Mouse (Mus musculus): Measurements from ENCODE around the gene 1700034J05Rik. TPM values are rescaled to one million over a fixed set of nuclear protein-coding genes. Genes with fewer than 3 reads are reported as not detected.

1700034J05Rik gene
- polyA plus RNA-seq, 1 experiment = not detected

- Histone ChIP-seq H3K4me3 (ENCODE audit: insufficient read depth, low read length) (no peak overlapping the region), H3K4me1 (ENCODE audit: control insufficient read depth, insufficient read depth, low read length) (peaks cover 41% of the 10 kb centered on the region), H3K27ac (ENCODE audit: insufficient read depth, low read depth, low read length) (no peak overlapping the region)
- TF ChIP-seq POLR2A (IDR thresholded peaks at IDR 0.05; ENCODE audit: borderline replicate concordance, low read depth, low read length) = no peak
- TF ChIP-seq CTCF (IDR thresholded peaks at IDR 0.05; ENCODE audit: low read depth, low read length) = no peak
These were observed 15.2 kb downstream of the 1700034J05Rik start for GRCm38 (mm10) chr6:146939026-146939425.

GRCm38 (mm10) chr6:146935957-146936356 lies 18.3 kb downstream of the 1700034J05Rik start:
- TF ChIP-seq POLR2A (IDR thresholded peaks at IDR 0.05; ENCODE audit: borderline replicate concordance, low read depth, low read length) (no peak), CTCF (IDR thresholded peaks at IDR 0.05; ENCODE audit: low read depth, low read length) (no peak)
- Histone ChIP-seq H3K4me3 (ENCODE audit: insufficient read depth, low read length) (no peak overlapping the region), H3K4me1 (ENCODE audit: control insufficient read depth, insufficient read depth, low read length) (peaks cover 37% of the 10 kb centered on the region), H3K27ac (ENCODE audit: insufficient read depth, low read depth, low read length) (no peak overlapping the region)

- no peak for TF ChIP-seq CTCF (IDR thresholded peaks at IDR 0.05; ENCODE audit: low read depth, low read length)
- no peak for TF ChIP-seq POLR2A (IDR thresholded peaks at IDR 0.05; ENCODE audit: borderline replicate concordance, low read depth, low read length)
- Histone ChIP-seq H3K27ac (ENCODE audit: insufficient read depth, low read depth, low read length) (peak overlapping the region; percentile 47), H3K4me1 (ENCODE audit: control insufficient read depth, insufficient read depth, low read length) (peaks cover 53% of the 10 kb centered on the region), H3K4me3 (ENCODE audit: insufficient read depth, low read length) (peak overlapping the region; percentile 13; the same call in 1 of the 2 replicates)
These were observed 21.1 kb downstream of the 1700034J05Rik start for GRCm38 (mm10) chr6:146933123-146933522.

- H3K4me1 ChIP-seq (ENCODE audit: control insufficient read depth, insufficient read depth, low read length) = peaks cover 51% of the 10 kb centered on the region
- no peak overlapping the region for H3K27ac ChIP-seq (ENCODE audit: insufficient read depth, low read depth, low read length)
These were observed 25.2 kb downstream of the 1700034J05Rik start for GRCm38 (mm10) chr6:146929031-146929430.

GRCm38 (mm10) chr6:146928108-146928507 lies 26.1 kb downstream of the 1700034J05Rik start:
- TF ChIP-seq CTCF (IDR thresholded peaks at IDR 0.05; ENCODE audit: low read depth, low read length) = no peak
- no peak for TF ChIP-seq POLR2A (IDR thresholded peaks at IDR 0.05; ENCODE audit: borderline replicate concordance, low read depth, low read length)
- H3K4me3 ChIP-seq (ENCODE audit: insufficient read depth, low read length) = no peak overlapping the region
- H3K4me1 ChIP-seq (ENCODE audit: control insufficient read depth, insufficient read depth, low read length) = peaks cover 46% of the 10 kb centered on the region
- H3K27ac ChIP-seq (ENCODE audit: insufficient read depth, low read depth, low read length) = peak overlapping the region; percentile 16; the same call in 1 of the 2 replicates

More at GRCm38 (mm10) chr6:146929031-146929430, 25.2 kb downstream of the 1700034J05Rik start:
- H3K4me3 ChIP-seq (ENCODE audit: insufficient read depth, low read length) = no peak overlapping the region
- TF ChIP-seq POLR2A (IDR thresholded peaks at IDR 0.05; ENCODE audit: borderline replicate concordance, low read depth, low read length) = no peak
- no peak for TF ChIP-seq CTCF (IDR thresholded peaks at IDR 0.05; ENCODE audit: low read depth, low read length)

GRCm38 (mm10) chr6:146926415-146926980 lies 27.7 kb downstream of the 1700034J05Rik start:
- H3K4me1 ChIP-seq (ENCODE audit: control insufficient read depth, insufficient read depth, low read length) = peaks cover 32% of the 10 kb centered on the region
- no peak overlapping the region for H3K4me3 ChIP-seq (ENCODE audit: insufficient read depth, low read length)
- H3K27ac ChIP-seq (ENCODE audit: insufficient read depth, low read depth, low read length) = no peak overlapping the region
- no peak for TF ChIP-seq CTCF (IDR thresholded peaks at IDR 0.05; ENCODE audit: low read depth, low read length)
- TF ChIP-seq POLR2A (IDR thresholded peaks at IDR 0.05; ENCODE audit: borderline replicate concordance, low read depth, low read length) = no peak

- TF ChIP-seq CTCF (IDR thresholded peaks at IDR 0.05; ENCODE audit: low read depth, low read length) (no peak), POLR2A (IDR thresholded peaks at IDR 0.05; ENCODE audit: borderline replicate concordance, low read depth, low read length) (no peak)
- peaks cover 32% of the 10 kb centered on the region for H3K4me1 ChIP-seq (ENCODE audit: control insufficient read depth, insufficient read depth, low read length)
- H3K27ac ChIP-seq (ENCODE audit: insufficient read depth, low read depth, low read length) = no peak overlapping the region
- no peak overlapping the region for H3K4me3 ChIP-seq (ENCODE audit: insufficient read depth, low read length)
These were observed 35.9 kb downstream of the 1700034J05Rik start for GRCm38 (mm10) chr6:146918341-146918740.

GRCm38 (mm10) chr6:146917396-146917795 lies 36.8 kb downstream of the 1700034J05Rik start:
- Histone ChIP-seq H3K4me3 (ENCODE audit: insufficient read depth, low read length) (no peak overlapping the region), H3K27ac (ENCODE audit: insufficient read depth, low read depth, low read length) (no peak overlapping the region), H3K4me1 (ENCODE audit: control insufficient read depth, insufficient read depth, low read length) (peaks cover 41% of the 10 kb centered on the region)
- no peak for TF ChIP-seq CTCF (IDR thresholded peaks at IDR 0.05; ENCODE audit: low read depth, low read length)
- no peak for TF ChIP-seq POLR2A (IDR thresholded peaks at IDR 0.05; ENCODE audit: borderline replicate concordance, low read depth, low read length)

- no peak overlapping the region for H3K27ac ChIP-seq (ENCODE audit: insufficient read depth, low read depth, low read length)
- peaks cover 53% of the 10 kb centered on the region for H3K4me1 ChIP-seq (ENCODE audit: control insufficient read depth, insufficient read depth, low read length)
- TF ChIP-seq POLR2A (IDR thresholded peaks at IDR 0.05; ENCODE audit: borderline replicate concordance, low read depth, low read length) = no peak
- TF ChIP-seq CTCF (IDR thresholded peaks at IDR 0.05; ENCODE audit: low read depth, low read length) = no peak
- no peak overlapping the region for H3K4me3 ChIP-seq (ENCODE audit: insufficient read depth, low read length)
These were observed 38.4 kb downstream of the 1700034J05Rik start for GRCm38 (mm10) chr6:146915808-146916207.

GRCm38 (mm10) chr6:146913489-146914198 lies 40.6 kb downstream of the 1700034J05Rik start:
- Histone ChIP-seq H3K27ac (ENCODE audit: insufficient read depth, low read depth, low read length) (peak overlapping the region; percentile 92), H3K4me3 (ENCODE audit: insufficient read depth, low read length) (peak overlapping the region; percentile 44), H3K4me1 (ENCODE audit: control insufficient read depth, insufficient read depth, low read length) (peaks cover 67% of the 10 kb centered on the region)
- TF ChIP-seq POLR2A (IDR thresholded peaks at IDR 0.05; ENCODE audit: borderline replicate concordance, low read depth, low read length) (no peak), CTCF (IDR thresholded peaks at IDR 0.05; ENCODE audit: low read depth, low read length) (no peak)
